ENCODE assay signal across 17 mouse cellular contexts in genomic region chr16:30559312-30559992, GRCm38 (mm10). TPM values are rescaled to one million over a fixed set of nuclear protein-coding genes. Genes with fewer than 3 reads are reported as not detected.
DNase-seq lines count a peak whose midpoint lies in the region; ATAC-seq and TF ChIP-seq lines count a peak whose summit lies in the region.
"Had no signal": no experiment of that assay in that cellular context is flagged by ENCODE, and none has a peak within 500 bp of the region (broad histone marks: within the 10 kb centered on the region; RNA-seq: fewer than 3 reads in every experiment).

No protein-coding gene starts in this region.

- intact Hi-C loops in gastrocnemius, adult 2 months (cut with DNase I), result no loop called here

- peak overlapping the region; percentile 73 for H3K27ac ChIP-seq in heart, embryonic 13.5 days (replicated peaks)
- H3K27ac ChIP-seq in intestine, postnatal 0 days (ENCODE audit: low read depth, low read length), result no peak overlapping the region
- H3K27ac ChIP-seq in gastrocnemius, adult 2 months, result no peak overlapping the region
- H3K27ac ChIP-seq: forebrain, embryonic 12.5 days; hindbrain, embryonic 10.5 days; limb, embryonic 15.5 days had no signal

- H3K4me1 ChIP-seq in heart, embryonic 13.5 days, result peaks cover 17% of the 10 kb centered on the region
- H3K4me1 ChIP-seq in intestine, postnatal 0 days (replicated peaks; ENCODE audit: control insufficient read depth, insufficient read depth, low read length), result no peaks in the 10 kb centered on the region
- H3K4me1 ChIP-seq: forebrain, embryonic 12.5 days; hindbrain, embryonic 10.5 days; limb, embryonic 15.5 days had no signal

- no peak overlapping the region for H3K4me3 ChIP-seq in heart, embryonic 13.5 days
- no peak overlapping the region for H3K4me3 ChIP-seq in intestine, postnatal 0 days (ENCODE audit: low read depth, low read length)
- H3K4me3 ChIP-seq in gastrocnemius, adult 2 months, result no peak overlapping the region
- H3K4me3 ChIP-seq: forebrain, embryonic 12.5 days; hindbrain, embryonic 10.5 days; limb, embryonic 15.5 days; megakaryocyte, embryonic 14.5 days had no signal

- peaks cover 21% of the 10 kb centered on the region for H3K9me3 ChIP-seq in heart, embryonic 13.5 days
- H3K9me3 ChIP-seq in intestine, postnatal 0 days (ENCODE audit: control insufficient read depth), result peaks cover 10% of the 10 kb centered on the region

- no peak for ATAC-seq in heart, embryonic 13.5 days (ENCODE audit: extremely low read depth, insufficient number of reproducible peaks, low FRiP score, low TSS enrichment)
- 0 out of 2 replicates have a peak, but pooled peaks have one; percentile 4 for ATAC-seq in intestine, postnatal 0 days

- no peak for DNase-seq in heart, adult 18-20 months
- DNase-seq in kidney, postnatal 14 days, result peak; percentile 17
- no peak for DNase-seq in kidney, postnatal 4 days
- DNase-seq in R1 (ENCODE audit: low read depth, low spot score), result peak; percentile 88
- DNase-seq in gastrocnemius, adult 2 months, result no peak
- DNase-seq: cerebellum, adult 11 months; cerebellum, postnatal 25 days; gastrocnemius, postnatal 14 days; kidney, postnatal 36 days; lung, postnatal 14 days; thymus, postnatal 14 days had no signal

- H3K9ac ChIP-seq in heart, embryonic 13.5 days, result no peak overlapping the region
- H3K9ac ChIP-seq in intestine, postnatal 0 days (ENCODE audit: low read depth, low read length), result no peak overlapping the region
- H3K9ac ChIP-seq: forebrain, embryonic 12.5 days; limb, embryonic 15.5 days had no signal

- no peaks in the 10 kb centered on the region for H3K27me3 ChIP-seq in heart, embryonic 13.5 days (replicated peaks)
- H3K27me3 ChIP-seq in intestine, postnatal 0 days (replicated peaks; ENCODE audit: control insufficient read depth, insufficient read depth, low read length), result no peaks in the 10 kb centered on the region
- H3K27me3 ChIP-seq: forebrain, embryonic 12.5 days; limb, embryonic 15.5 days; megakaryocyte, embryonic 14.5 days had no signal

- TF ChIP-seq CTCF in intestine, postnatal 0 days (IDR thresholded peaks at IDR 0.05; ENCODE audit: low read depth), result no peak
- TF ChIP-seq CTCF in gastrocnemius, adult 2 months (IDR thresholded peaks at IDR 0.05), result no peak

- H3K36me3 ChIP-seq in heart, embryonic 13.5 days, result peaks cover 97% of the 10 kb centered on the region
- peaks cover 43% of the 10 kb centered on the region for H3K36me3 ChIP-seq in intestine, postnatal 0 days (ENCODE audit: control insufficient read depth, insufficient read depth)

- no peak overlapping the region for H3K4me2 ChIP-seq in heart, embryonic 13.5 days
- H3K4me2 ChIP-seq in intestine, postnatal 0 days (replicated peaks; ENCODE audit: low read depth), result no peak overlapping the region
- H3K4me2 ChIP-seq: forebrain, embryonic 12.5 days; limb, embryonic 15.5 days had no signal

- WGBS in heart, embryonic 13.5 days, result 68% methylated on average over 5 of the region's 5 CpGs
- WGBS in intestine, postnatal 0 days, result 52% methylated on average over 5 of the region's 5 CpGs

RNA-seq across cellular contexts. Expression of gene Tmem44, which starts 8.8 kb away (rescaled TPM):
- polyA plus RNA-seq in heart, embryonic 13.5 days (2015; fragmentation: Nextera tagmentation; extraction: Ambion mirVana), result 19.6 and 20.9 TPM in 2 replicates
- 1 to 10 TPM; 3.8 to 4.4 TPM for total RNA-seq in heart, adult 18-20 months (2021)
- 2.9 and 3.1 TPM in 2 replicates for polyA plus RNA-seq in intestine, postnatal 0 days (2015; fragmentation: Nextera tagmentation; extraction: Ambion mirVana)
- 1 to 10 TPM; 1.7 to 2.1 TPM for total RNA-seq in gastrocnemius, adult 2 months (2021)

RNA-seq across cellular contexts. Expression of gene Lsg1, which starts 27.9 kb away (rescaled TPM):
- polyA plus RNA-seq in heart, embryonic 13.5 days (2015; fragmentation: Nextera tagmentation; extraction: Ambion mirVana), result 35.7 and 37.4 TPM in 2 replicates
- 10 to 100 TPM; 19.5 to 23.4 TPM for total RNA-seq in heart, adult 18-20 months (2021)
- 23.1 and 24.5 TPM in 2 replicates for polyA plus RNA-seq in intestine, postnatal 0 days (2015; fragmentation: Nextera tagmentation; extraction: Ambion mirVana)
- 10 to 100 TPM; 19.5 to 20.2 TPM for total RNA-seq in gastrocnemius, adult 2 months (2021)

RNA-seq across cellular contexts. Expression of gene Fam43a, which starts 40.1 kb away (rescaled TPM):
- 13.8 and 14.0 TPM in 2 replicates for polyA plus RNA-seq in heart, embryonic 13.5 days (2015; fragmentation: Nextera tagmentation; extraction: Ambion mirVana)
- 10 to 100 TPM; 18.8 to 20.9 TPM for total RNA-seq in heart, adult 18-20 months (2021)
- polyA plus RNA-seq in intestine, postnatal 0 days (2015; fragmentation: Nextera tagmentation; extraction: Ambion mirVana), result 5.6 and 5.9 TPM in 2 replicates
- 1 to 10 TPM; 4.7 to 6.9 TPM for total RNA-seq in gastrocnemius, adult 2 months (2021)

Comparison
In these comparisons a context has a peak if more than half of its experiments do, and no peak if none do; other contexts are left out.
1. DNase-seq: peak in kidney, postnatal 14 days (single experiment) and R1 (single experiment); none in heart, adult 18-20 months (0 of 2), kidney, postnatal 4 days (0 of 2) and gastrocnemius, adult 2 months (single experiment).